8 mouse cellular contexts compared by ENCODE assay signal in the genomic region with DNA sequence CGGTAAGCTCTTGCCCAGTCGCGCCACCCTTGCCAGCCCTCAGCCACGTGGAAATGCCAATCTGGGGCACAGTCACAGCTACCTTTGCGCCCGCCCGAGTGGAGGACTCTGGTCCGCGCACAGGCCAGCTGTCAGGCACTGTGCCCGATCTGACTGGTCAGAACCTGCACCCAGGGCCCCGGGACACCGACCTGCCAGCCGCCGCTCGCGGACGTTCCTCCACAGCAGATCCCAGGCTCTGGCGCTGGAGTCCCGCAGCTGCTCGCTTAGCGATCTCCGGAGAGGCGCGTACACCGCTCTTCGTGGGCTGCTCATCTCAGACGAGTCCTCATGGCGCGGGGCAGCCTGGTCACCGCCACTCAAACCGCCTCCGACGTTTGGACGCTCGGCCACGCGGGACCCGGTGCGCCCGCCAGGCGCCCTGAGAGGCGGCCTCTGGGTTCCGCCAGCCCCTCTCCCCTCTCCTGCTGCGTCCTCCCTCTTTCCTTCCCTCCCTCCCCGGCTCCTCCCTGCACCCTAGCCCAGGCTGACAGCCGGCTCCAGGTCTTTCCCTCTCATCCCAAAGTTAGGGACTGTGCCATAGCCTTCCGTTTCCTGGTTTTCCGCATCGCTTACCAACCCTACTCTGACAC. TPM values are rescaled to one million over a fixed set of nuclear protein-coding genes. Genes with fewer than 3 reads are reported as not detected.
A peak's percentile ranks its signal among the peaks of the same experiment; 100 is the strongest.
DNase-seq lines count a peak whose midpoint lies in the region; ATAC-seq and TF ChIP-seq lines count a peak whose summit lies in the region.

A gene (minus strand): TSS at position 437 of the 632 bp plus-strand sequence.

- no peaks in the 10 kb centered on the region for H3K36me3 ChIP-seq in ES-Bruce4 (ENCODE audit: control insufficient read depth, insufficient read depth, low read length, poor library complexity, severe bottlenecking)
- no peaks in the 10 kb centered on the region for H3K36me3 ChIP-seq in forebrain, embryonic 16.5 days (ENCODE audit: control insufficient read depth, insufficient read depth)
- no peaks in the 10 kb centered on the region for H3K36me3 ChIP-seq in lung, embryonic 16.5 days (ENCODE audit: control insufficient read depth, insufficient read depth, low read length)

- WGBS in forebrain, embryonic 16.5 days: under 1% methylated on average over 47 of the region's 49 CpGs
- 1% methylated on average over 49 of the region's 49 CpGs for whole genome bisulfite sequencing in lung, embryonic 16.5 days

- no peak for TF ChIP-seq CTCF in ES-Bruce4 (IDR thresholded peaks at IDR 0.05; ENCODE audit: low read depth, low read length)

- no peaks in the 10 kb centered on the region for H3K9me3 ChIP-seq in ES-Bruce4 (replicated peaks; ENCODE audit: control insufficient read depth, insufficient read depth, low read length, poor library complexity, severe bottlenecking)
- no peaks in the 10 kb centered on the region for H3K9me3 ChIP-seq in forebrain, embryonic 16.5 days (ENCODE audit: control insufficient read depth, low read length)
- H3K9me3 ChIP-seq in lung, embryonic 16.5 days (ENCODE audit: control insufficient read depth, low read length): no peaks in the 10 kb centered on the region

- no peaks in the 10 kb centered on the region for H3K4me1 ChIP-seq in ES-Bruce4 (ENCODE audit: control insufficient read depth, insufficient read depth, low read length)
- H3K4me1 ChIP-seq in forebrain, embryonic 16.5 days (replicated peaks; ENCODE audit: control insufficient read depth, insufficient read depth, low read length): peaks cover 9% of the 10 kb centered on the region
- H3K4me1 ChIP-seq in lung, embryonic 16.5 days (replicated peaks; ENCODE audit: control insufficient read depth, insufficient read depth, low read length): peaks cover 13% of the 10 kb centered on the region

- intact Hi-C loops in heart, postnatal 36 days (cut with DNase I): loop anchor here (5.0 kb wide), 2 partner anchors 41 to 91 kb away; no protein-coding TSS in a partner anchor

- TF ChIP-seq EP300 in ES-Bruce4 (IDR thresholded peaks at IDR 0.05; ENCODE audit: insufficient read depth, low read depth, low read length): no peak

- H3K9ac ChIP-seq in ES-Bruce4 (ENCODE audit: low read depth, poor library complexity, severe bottlenecking): peak within 1 kb of the TSS; percentile 58
- H3K9ac ChIP-seq in forebrain, embryonic 16.5 days (replicated peaks; ENCODE audit: low read depth, low read length): peak within 1 kb of the TSS; percentile 58
- peak within 1 kb of the TSS; percentile 80 for H3K9ac ChIP-seq in lung, embryonic 16.5 days (ENCODE audit: low read length)

- TF ChIP-seq POLR2A in ES-Bruce4 (IDR thresholded peaks at IDR 0.05; ENCODE audit: insufficient read depth, low read length): no peak

- peak; percentile 82 for ATAC-seq in forebrain, embryonic 16.5 days
- peak; percentile 92 for ATAC-seq in lung, embryonic 16.5 days (ENCODE audit: low read depth)

- peaks cover 2% of the 10 kb centered on the region; the same call in 1 of the 2 replicates for H3K27me3 ChIP-seq in ES-Bruce4 (ENCODE audit: control insufficient read depth, insufficient read depth, low read length, poor library complexity, severe bottlenecking)
- 0 out of 2 replicates have a peak, but pooled peaks cover 3% of the 10 kb centered on the region for H3K27me3 ChIP-seq in forebrain, embryonic 16.5 days (replicated peaks; ENCODE audit: control insufficient read depth, insufficient read depth, low read length)
- no peaks in the 10 kb centered on the region for H3K27me3 ChIP-seq in lung, embryonic 16.5 days (ENCODE audit: control insufficient read depth, insufficient read depth, low read depth, low read length)

- H3K4me3 ChIP-seq in ES-Bruce4 (ENCODE audit: low read depth, low read length): peak within 1 kb of the TSS; percentile 69
- H3K4me3 ChIP-seq in forebrain, embryonic 16.5 days (replicated peaks; ENCODE audit: low read length): peak within 1 kb of the TSS; percentile 48
- peak within 1 kb of the TSS; percentile 65 for H3K4me3 ChIP-seq in lung, embryonic 16.5 days (ENCODE audit: low read length)

- DNase-seq in adrenal gland, postnatal 25 days: peak; percentile 62
- DNase-seq in heart, postnatal 36 days: peak; percentile 44 to 62
- peak in 1 of 2 experiments; percentile 21 for DNase-seq in layer of hippocampus, adult 8-10 months (ENCODE audit: low spot score in 2 of 2)
- peak; percentile 63 for DNase-seq in retina, embryonic 14.5 days (ENCODE audit: low spot score)
- no peak for DNase-seq in thymus, postnatal 36 days

- peak within 1 kb of the TSS; percentile 83 for H3K4me2 ChIP-seq in forebrain, embryonic 16.5 days (ENCODE audit: low read length)
- peak within 1 kb of the TSS; percentile 73 for H3K4me2 ChIP-seq in lung, embryonic 16.5 days (ENCODE audit: low read depth, low read length)

- no peak within 1 kb of the TSS for H3K27ac ChIP-seq in ES-Bruce4 (ENCODE audit: insufficient read depth, low read length)
- no peak within 1 kb of the TSS for H3K27ac ChIP-seq in forebrain, embryonic 16.5 days (ENCODE audit: low read length)
- no peak within 1 kb of the TSS for H3K27ac ChIP-seq in lung, embryonic 16.5 days (ENCODE audit: low read length)

RNA-seq across cellular contexts. Expression of the gene that starts here (rescaled TPM):
- polyA plus RNA-seq in ES-Bruce4 (2011; ENCODE audit: insufficient read depth, insufficient read length, low read depth, missing spikeins): 7.1 and 9.6 TPM in 2 replicates
- total RNA-seq in adrenal gland, postnatal 25 days (2021): 17.9 and 22.6 TPM in 2 replicates
- 3.5 and 4.8 TPM in 2 replicates for polyA plus RNA-seq in forebrain, embryonic 16.5 days (2015; fragmentation: Nextera tagmentation; extraction: Ambion mirVana)
- total RNA-seq in heart, postnatal 36 days (2021): 10 to 100 TPM; 24.1 to 25.0 TPM
- total RNA-seq in layer of hippocampus, adult 8-10 months (2022): 10 to 100 TPM; 24.2 to 30.2 (median 24.4) TPM
- polyA plus RNA-seq in lung, embryonic 16.5 days (2015; fragmentation: Nextera tagmentation; extraction: Ambion mirVana): 20.6 and 21.4 TPM in 2 replicates

Comparison
In these comparisons a context has a peak if more than half of its experiments do, and no peak if none do; other contexts are left out.
1. DNase-seq: peak in adrenal gland, postnatal 25 days (single experiment), heart, postnatal 36 days (2 of 2) and retina, embryonic 14.5 days (single experiment); none in thymus, postnatal 36 days (0 of 2).
2. Peak in every context shown above with its lines, with median percentiles within 50 percentile points of each other: H3K4me3 ChIP-seq and H3K9ac ChIP-seq.